Mouse (Mus musculus) retina, postnatal 7 days (tissue): ENCODE measurements at regions not wholly inside any gene's neighbourhood (a gene's known extent, or its start where the extent isn't known, plus 50 kb on each side); places are given as distances from the start of the nearest gene placed in this dataset.

Source experiments
- DNase-seq: peaks from one replicate; pipeline ENCODE4 v3.0.0-alpha.2; 2012; ENCODE audit warnings: low read depth, low spot score

GRCm38 (mm10) chr3:20680944-20681494 lies 314.0 kb upstream of the Agtr1b start:
- DNase-seq: no peak

- peak; percentile 24 for DNase-seq
These were observed 294.9 kb upstream of the Agtr1b start for GRCm38 (mm10) chr3:20661883-20662282.

- no peak for DNase-seq
These were observed 288.4 kb upstream of the Agtr1b start for GRCm38 (mm10) chr3:20655345-20655744.
